ENCODE assay signal across 9 mouse cellular contexts in the genomic region with DNA sequence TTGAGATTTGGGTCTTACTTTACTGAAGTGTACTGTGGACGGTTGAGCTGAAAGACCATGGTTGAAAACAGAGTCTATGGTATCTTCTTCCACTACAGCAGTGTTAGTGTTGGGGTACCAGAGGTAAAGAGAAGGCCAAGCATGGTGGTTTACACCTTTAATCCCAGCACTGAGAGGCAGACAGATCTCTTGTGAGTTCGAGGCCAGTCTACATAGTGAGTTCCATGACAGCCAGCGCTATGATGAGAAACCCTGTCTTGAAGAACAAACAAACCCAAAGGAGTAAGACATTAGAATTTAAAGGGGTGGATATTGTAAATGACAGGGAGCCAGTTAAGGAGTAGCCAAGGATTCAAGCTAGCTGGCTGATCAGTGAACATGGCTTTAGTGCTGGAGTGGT. TPM values are rescaled to one million over a fixed set of nuclear protein-coding genes. Genes with fewer than 3 reads are reported as not detected.
A peak's percentile ranks its signal among the peaks of the same experiment; 100 is the strongest.
DNase-seq lines count a peak whose midpoint lies in the region; ATAC-seq lines count a peak whose summit lies in the region.
"Had no signal": no experiment of that assay in that cellular context is flagged by ENCODE, and none has a peak within 500 bp of the region (broad histone marks: within the 10 kb centered on the region; RNA-seq: fewer than 3 reads in every experiment).

No protein-coding gene starts in this region.

- no peaks in the 10 kb centered on the region for H3K27me3 ChIP-seq in heart, embryonic 14.5 days (ENCODE audit: control insufficient read depth, insufficient read depth, low read length)
- H3K27me3 ChIP-seq in forebrain, embryonic 16.5 days (replicated peaks; ENCODE audit: control insufficient read depth, insufficient read depth, low read length), result no peaks in the 10 kb centered on the region
- no peaks in the 10 kb centered on the region for H3K27me3 ChIP-seq in liver, embryonic 16.5 days (ENCODE audit: control insufficient read depth, insufficient read depth, low read depth, low read length)

- H3K9ac ChIP-seq in heart, embryonic 14.5 days (ENCODE audit: low read length), result peak overlapping the region; percentile 87
- H3K9ac ChIP-seq in forebrain, embryonic 16.5 days (replicated peaks; ENCODE audit: low read depth, low read length), result peak overlapping the region; percentile 81
- peak overlapping the region; percentile 73 for H3K9ac ChIP-seq in liver, embryonic 16.5 days (ENCODE audit: low read depth, low read length)

- 50% methylated on average over 3 of the region's 3 CpGs for WGBS in heart, embryonic 14.5 days
- 62% methylated on average over 3 of the region's 3 CpGs for WGBS in forebrain, embryonic 16.5 days
- WGBS in liver, embryonic 16.5 days (ENCODE audit: insufficient replicate concordance), result 41% methylated on average over 3 of the region's 3 CpGs

- no peak for ATAC-seq in heart, embryonic 14.5 days (ENCODE audit: insufficient number of reproducible peaks, insufficient read depth, low FRiP score, low read depth)
- no peak for ATAC-seq in forebrain, embryonic 16.5 days
- no peak for ATAC-seq in liver, embryonic 16.5 days (ENCODE audit: low read depth)

- peaks cover 13% of the 10 kb centered on the region for H3K36me3 ChIP-seq in heart, embryonic 14.5 days (ENCODE audit: control insufficient read depth, insufficient read depth, low read length)
- H3K36me3 ChIP-seq in forebrain, embryonic 16.5 days (ENCODE audit: control insufficient read depth, insufficient read depth), result 0 out of 2 replicates have a peak, but pooled peaks cover 2% of the 10 kb centered on the region
- no peaks in the 10 kb centered on the region for H3K36me3 ChIP-seq in liver, embryonic 16.5 days (ENCODE audit: control insufficient read depth, insufficient read depth)

- H3K27ac ChIP-seq in heart, embryonic 14.5 days (replicated peaks in 1 of 2; ENCODE audit: control insufficient read depth in 1 of 2, insufficient read depth in 1 of 2, low read depth in 2 of 2, low read length in 2 of 2), result peak overlapping the region; percentile 90 to 93; a peak in 2 of 4 replicates
- peak overlapping the region; percentile 90 for H3K27ac ChIP-seq in forebrain, embryonic 16.5 days (ENCODE audit: low read length)
- H3K27ac ChIP-seq in liver, embryonic 16.5 days (ENCODE audit: low read length), result peak overlapping the region; percentile 92

- H3K4me2 ChIP-seq in heart, embryonic 14.5 days (ENCODE audit: low read length), result peak overlapping the region; percentile 70
- peak overlapping the region; percentile 75 for H3K4me2 ChIP-seq in forebrain, embryonic 16.5 days (ENCODE audit: low read length)
- peak overlapping the region; percentile 76 for H3K4me2 ChIP-seq in liver, embryonic 16.5 days (ENCODE audit: low read depth, low read length)

- intact Hi-C loops in heart, postnatal 25 days (cut with DNase I), result loop anchor here (2.0 kb wide), 1 partner anchor 18 kb away; no protein-coding TSS in a partner anchor
- intact Hi-C loops in left cerebral cortex, postnatal 25 days (cut with DNase I), result loop anchor here (1.0 kb wide), 1 partner anchor 20 kb away; no protein-coding TSS in a partner anchor

- peak overlapping the region; percentile 72 to 80; a peak in 3 of 4 replicates for H3K4me3 ChIP-seq in heart, embryonic 14.5 days (ENCODE audit: control insufficient read depth in 1 of 2, insufficient read depth in 1 of 2, low read depth in 1 of 2, low read length in 2 of 2)
- H3K4me3 ChIP-seq in forebrain, embryonic 16.5 days (replicated peaks; ENCODE audit: low read length), result peak overlapping the region; percentile 70
- peak overlapping the region; percentile 77 for H3K4me3 ChIP-seq in liver, embryonic 16.5 days (ENCODE audit: low read depth, low read length)

- DNase-seq in heart, postnatal 25 days (ENCODE audit: low spot score), result no peak
- DNase-seq in ES-CJ7 (ENCODE audit: low read depth, low spot score), result peak; percentile 44
- no peak for DNase-seq in urinary bladder, adult 2 months (ENCODE audit: low spot score)
- DNase-seq in spleen, postnatal 36 days (ENCODE audit: low spot score in 2 of 2), result no peak
- DNase-seq in left cerebral cortex, postnatal 25 days (ENCODE audit: low spot score in 2 of 2), result no peak
- DNase-seq: cerebellum, postnatal 36 days had no signal

- no peaks in the 10 kb centered on the region for H3K9me3 ChIP-seq in heart, embryonic 14.5 days (ENCODE audit: control insufficient read depth, low read length)
- no peaks in the 10 kb centered on the region for H3K9me3 ChIP-seq in forebrain, embryonic 16.5 days (ENCODE audit: control insufficient read depth, low read length)
- no peaks in the 10 kb centered on the region for H3K9me3 ChIP-seq in liver, embryonic 16.5 days (replicated peaks; ENCODE audit: control insufficient read depth, low read length)

- H3K4me1 ChIP-seq in heart, embryonic 14.5 days (ENCODE audit: control insufficient read depth in 2 of 2, insufficient read depth in 2 of 2, low read length in 2 of 2), result peaks cover 5 to 11% of the 10 kb centered on the region in 2 experiments
- H3K4me1 ChIP-seq in forebrain, embryonic 16.5 days (replicated peaks; ENCODE audit: control insufficient read depth, insufficient read depth, low read length), result peaks cover 16% of the 10 kb centered on the region
- H3K4me1 ChIP-seq in liver, embryonic 16.5 days (ENCODE audit: control insufficient read depth, low read depth, low read length), result peaks cover 24% of the 10 kb centered on the region

RNA-seq across cellular contexts. Expression of gene Ctc1, which starts 1.0 kb away (rescaled TPM):
- 38.8 and 43.8 TPM in 2 replicates for polyA plus RNA-seq in heart, embryonic 14.5 days (2014; fragmentation: Nextera tagmentation; extraction: Ambion mirVana)
- total RNA-seq in heart, postnatal 25 days (2021), result 10 to 100 TPM; 11.5 to 13.7 TPM
- 70.1 and 79.1 TPM in 2 replicates for polyA plus RNA-seq in forebrain, embryonic 16.5 days (2015; fragmentation: Nextera tagmentation; extraction: Ambion mirVana)
- polyA plus RNA-seq in liver, embryonic 16.5 days (2015; fragmentation: Nextera tagmentation; extraction: Ambion mirVana), result 17.2 and 23.0 TPM in 2 replicates
- 26.3 and 29.0 TPM in 2 replicates for polyA plus RNA-seq in urinary bladder, adult 2 months (2012; rRNA removed)
- total RNA-seq in left cerebral cortex, postnatal 25 days (2021), result 10 to 100 TPM; 35.1 to 35.8 TPM

RNA-seq across cellular contexts. Expression of gene Pfas, which starts 8.5 kb away (rescaled TPM):
- 14.3 and 16.5 TPM in 2 replicates for polyA plus RNA-seq in heart, embryonic 14.5 days (2014; fragmentation: Nextera tagmentation; extraction: Ambion mirVana)
- total RNA-seq in heart, postnatal 25 days (2021), result 1 to 10 TPM; 5.6 to 6.8 TPM
- 21.7 and 24.7 TPM in 2 replicates for polyA plus RNA-seq in forebrain, embryonic 16.5 days (2015; fragmentation: Nextera tagmentation; extraction: Ambion mirVana)
- polyA plus RNA-seq in liver, embryonic 16.5 days (2015; fragmentation: Nextera tagmentation; extraction: Ambion mirVana), result 13.7 and 15.4 TPM in 2 replicates
- 9.3 and 11.1 TPM in 2 replicates for polyA plus RNA-seq in urinary bladder, adult 2 months (2012; rRNA removed)
- total RNA-seq in left cerebral cortex, postnatal 25 days (2021), result 10 to 100 TPM; 17.3 to 18.9 TPM

RNA-seq across cellular contexts. Expression of gene Aurkb, which starts 28.7 kb away (rescaled TPM):
- 61.7 and 64.8 TPM in 2 replicates for polyA plus RNA-seq in heart, embryonic 14.5 days (2014; fragmentation: Nextera tagmentation; extraction: Ambion mirVana)
- 1 to 10 TPM in 1 of 2 experiments, under 1 TPM in 1; 0.62 to 1.2 TPM for total RNA-seq in heart, postnatal 25 days (2021)
- 56.7 and 68.2 TPM in 2 replicates for polyA plus RNA-seq in forebrain, embryonic 16.5 days (2015; fragmentation: Nextera tagmentation; extraction: Ambion mirVana)
- polyA plus RNA-seq in liver, embryonic 16.5 days (2015; fragmentation: Nextera tagmentation; extraction: Ambion mirVana), result 101 and 107 TPM in 2 replicates
- 3.6 and 4.1 TPM in 2 replicates for polyA plus RNA-seq in urinary bladder, adult 2 months (2012; rRNA removed)
- under 1 TPM; 0.73 to 0.99 TPM for total RNA-seq in left cerebral cortex, postnatal 25 days (2021)

RNA-seq across cellular contexts. Expression of gene Rangrf, which starts 41.8 kb away (rescaled TPM):
- polyA plus RNA-seq in heart, embryonic 14.5 days (2014; fragmentation: Nextera tagmentation; extraction: Ambion mirVana), result 68.8 and 71.8 TPM in 2 replicates
- 10 to 100 TPM; 80.3 to 89.1 TPM for total RNA-seq in heart, postnatal 25 days (2021)
- 28.9 and 34.5 TPM in 2 replicates for polyA plus RNA-seq in forebrain, embryonic 16.5 days (2015; fragmentation: Nextera tagmentation; extraction: Ambion mirVana)
- 16.3 and 19.3 TPM in 2 replicates for polyA plus RNA-seq in liver, embryonic 16.5 days (2015; fragmentation: Nextera tagmentation; extraction: Ambion mirVana)
- polyA plus RNA-seq in urinary bladder, adult 2 months (2012; rRNA removed), result 31.8 and 39.0 TPM in 2 replicates
- total RNA-seq in left cerebral cortex, postnatal 25 days (2021), result 10 to 100 TPM; 14.1 to 16.7 TPM

RNA-seq across cellular contexts. Expression of gene Borcs6, which starts 42.8 kb away (rescaled TPM):
- 13.0 and 14.1 TPM in 2 replicates for polyA plus RNA-seq in heart, embryonic 14.5 days (2014; fragmentation: Nextera tagmentation; extraction: Ambion mirVana)
- total RNA-seq in heart, postnatal 25 days (2021), result 10 to 100 TPM; 14.4 to 16.4 TPM
- 11.4 and 12.3 TPM in 2 replicates for polyA plus RNA-seq in forebrain, embryonic 16.5 days (2015; fragmentation: Nextera tagmentation; extraction: Ambion mirVana)
- 3.1 and 3.6 TPM in 2 replicates for polyA plus RNA-seq in liver, embryonic 16.5 days (2015; fragmentation: Nextera tagmentation; extraction: Ambion mirVana)
- 18.0 and 19.4 TPM in 2 replicates for polyA plus RNA-seq in urinary bladder, adult 2 months (2012; rRNA removed)
- 10 to 100 TPM; 29.1 to 29.5 TPM for total RNA-seq in left cerebral cortex, postnatal 25 days (2021)

Comparison
In these comparisons a context has a peak if more than half of its experiments do, and no peak if none do; other contexts are left out.
1. RNA of gene Aurkb, which starts 28.7 kb away (polyA plus RNA-seq): 101 to 107 TPM in liver, embryonic 16.5 days, 61.7 to 64.8 TPM in heart, embryonic 14.5 days and 56.7 to 68.2 TPM in forebrain, embryonic 16.5 days; 3.6 to 4.1 TPM in urinary bladder, adult 2 months; every median in the first group is over 10 times any median in the second.
2. Peak in every context shown above with its lines, with median percentiles within 50 percentile points of each other: H3K27ac ChIP-seq, H3K4me2 ChIP-seq, H3K4me3 ChIP-seq and H3K9ac ChIP-seq.